Mouse (Mus musculus): ENCODE measurements at regions not wholly inside any gene's neighbourhood (a gene's known extent, or its start where the extent isn't known, plus 50 kb on each side); places are given as distances from the start of the nearest gene placed in this dataset.

DNA sequence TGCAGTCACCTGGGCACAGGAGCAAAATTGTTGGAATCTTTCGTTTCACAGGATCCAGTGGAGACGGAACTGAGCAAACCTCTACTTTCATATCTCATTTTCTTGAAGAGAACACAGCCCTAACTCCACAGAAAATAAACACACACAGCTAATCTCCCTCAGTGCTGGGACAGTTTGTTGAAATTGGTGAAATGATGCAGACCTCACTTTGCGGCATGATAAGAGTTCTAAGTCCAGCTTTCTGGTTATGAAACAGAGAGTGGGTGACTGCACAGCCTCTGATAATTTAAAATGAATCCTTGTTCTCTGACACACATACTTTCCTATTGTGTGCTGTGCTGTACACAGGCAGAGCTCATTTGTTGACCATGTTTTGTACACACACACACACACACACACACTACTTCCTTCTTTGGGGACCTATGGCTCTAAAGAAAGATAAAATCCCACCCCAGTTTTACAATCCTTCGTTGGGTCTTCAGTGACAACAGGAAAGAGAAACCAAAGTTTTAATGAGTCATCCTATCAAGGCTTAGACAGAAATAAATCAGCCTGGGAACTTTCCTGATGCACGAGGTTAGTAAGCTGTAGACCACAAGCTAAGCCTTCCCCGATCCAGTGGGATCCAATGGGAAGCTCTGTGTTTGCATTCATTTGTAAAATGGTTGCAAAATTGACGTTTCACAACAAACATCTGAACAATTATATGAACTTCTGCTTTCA, 125.3 kb upstream of the Tbx20 start:
- Histone ChIP-seq H3K27ac (no peak overlapping the region), H3K4me2 (no peak overlapping the region), H3K36me3 (ENCODE audit: poor library complexity, severe bottlenecking) (no peaks in the 10 kb centered on the region), H3K27me3 (no peaks in the 10 kb centered on the region), H3K4me3 (no peak overlapping the region), H3K4me1 (no peaks in the 10 kb centered on the region), H3K9me3 (replicated peaks) (no peaks in the 10 kb centered on the region), H3K9ac (no peak overlapping the region)
- no peak for ATAC-seq
- 84% methylated on average over 7 of the region's 7 CpGs for WGBS

DNA sequence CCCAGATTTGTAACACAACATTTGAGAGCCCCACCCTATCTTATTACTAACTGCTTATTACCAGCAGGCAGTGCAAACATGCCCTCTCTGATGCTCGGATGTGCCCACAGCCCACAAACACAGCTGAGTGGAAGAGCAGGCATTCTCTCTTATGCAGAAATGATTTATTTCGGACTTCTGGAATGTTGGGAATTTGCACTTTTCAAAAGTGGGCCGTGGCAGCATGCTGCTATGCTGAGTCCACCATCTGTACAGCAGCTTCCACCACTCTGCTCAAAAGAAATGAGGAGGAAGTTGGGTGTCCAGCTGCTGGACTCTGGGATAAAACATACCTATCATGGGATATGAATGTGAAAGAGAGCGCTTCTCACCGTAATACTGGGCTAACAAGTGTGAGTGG, 129.6 kb upstream of the Tbx20 start:
- Histone ChIP-seq H3K36me3 (ENCODE audit: poor library complexity, severe bottlenecking) (no peaks in the 10 kb centered on the region), H3K27me3 (no peaks in the 10 kb centered on the region), H3K27ac (no peak overlapping the region), H3K4me1 (peaks cover under 1% of the 10 kb centered on the region), H3K9me3 (replicated peaks) (no peaks in the 10 kb centered on the region; the same call in 1 of the 2 replicates), H3K4me3 (no peak overlapping the region), H3K9ac (no peak overlapping the region), H3K4me2 (no peak overlapping the region)
- 81% methylated on average over 5 of the region's 5 CpGs for WGBS
- ATAC-seq = no peak

DNA sequence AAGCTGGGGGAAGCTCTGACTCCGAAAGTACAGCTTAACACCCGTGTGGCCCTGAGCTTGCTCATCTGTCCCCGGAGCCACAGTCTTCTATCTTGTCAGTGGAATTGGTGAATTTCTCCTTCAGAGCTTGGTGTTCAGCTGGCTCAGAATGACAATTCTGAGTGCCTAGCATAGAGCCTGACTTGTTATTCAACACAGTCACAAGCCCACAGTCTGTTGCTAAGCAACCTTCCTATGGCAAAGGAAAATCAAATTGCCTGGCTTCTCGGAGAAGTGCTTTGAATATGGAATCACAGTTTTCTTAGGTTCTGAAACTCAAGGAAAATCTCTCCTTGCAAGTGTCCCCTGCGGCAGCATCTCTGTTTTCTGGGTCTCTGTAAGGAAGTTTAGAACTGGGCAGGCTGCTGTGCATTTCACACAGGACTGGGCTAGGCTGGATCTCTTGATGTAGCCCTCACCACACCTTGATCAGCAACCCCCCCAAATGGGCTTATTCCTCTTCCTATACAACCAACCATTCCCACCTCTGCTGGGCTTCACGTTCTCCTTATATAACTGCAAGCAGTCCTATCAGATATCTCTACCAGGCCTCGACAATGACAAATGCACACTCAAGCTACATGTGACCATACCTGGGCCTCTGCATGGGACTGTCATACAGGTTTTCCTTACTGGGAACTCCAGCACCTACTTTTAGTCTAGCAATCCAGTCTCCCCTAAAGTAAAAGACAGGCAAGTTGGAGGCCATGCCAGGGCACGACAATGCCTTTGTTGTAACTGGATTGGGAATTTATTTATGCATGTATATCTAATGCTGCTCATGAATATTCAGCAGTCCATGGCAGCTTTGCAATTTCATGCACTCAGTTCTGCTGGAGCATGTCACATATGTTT, 135.2 kb upstream of the Tbx20 start:
- Histone ChIP-seq H3K36me3 (ENCODE audit: poor library complexity, severe bottlenecking) (no peaks in the 10 kb centered on the region), H3K27me3 (no peaks in the 10 kb centered on the region), H3K4me2 (peak overlapping the region; percentile 22), H3K27ac (no peak overlapping the region), H3K9me3 (replicated peaks) (no peaks in the 10 kb centered on the region; the same call in 1 of the 2 replicates), H3K4me3 (no peak overlapping the region), H3K4me1 (peaks cover 16% of the 10 kb centered on the region), H3K9ac (no peak overlapping the region)
- WGBS = 50% methylated on average over 8 of the region's 8 CpGs
- peak; percentile 77 for ATAC-seq

DNA sequence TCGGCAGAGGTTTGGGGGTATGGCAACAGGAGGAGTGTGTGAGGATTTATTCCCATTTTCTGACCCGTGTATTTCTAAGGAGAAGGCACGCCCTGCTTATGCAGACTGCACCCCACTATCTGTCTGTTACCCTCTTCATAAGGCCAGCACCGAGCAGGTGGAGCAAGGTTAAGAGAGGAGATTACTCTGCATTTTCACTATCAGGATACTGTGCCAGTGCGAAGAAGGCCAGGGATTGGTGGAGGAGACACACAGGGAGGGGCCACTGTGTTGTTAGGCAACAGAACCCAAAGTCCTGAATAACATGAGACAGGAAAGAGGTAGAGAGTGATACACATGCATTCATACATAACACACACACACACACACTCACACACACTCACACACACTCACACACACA, 136.6 kb upstream of the Tbx20 start:
- WGBS = 74% methylated on average over 5 of the region's 5 CpGs
- Histone ChIP-seq H3K9ac (no peak overlapping the region), H3K27ac (no peak overlapping the region), H3K9me3 (replicated peaks) (no peaks in the 10 kb centered on the region; the same call in 1 of the 2 replicates), H3K36me3 (ENCODE audit: poor library complexity, severe bottlenecking) (no peaks in the 10 kb centered on the region), H3K4me1 (peaks cover 16% of the 10 kb centered on the region), H3K27me3 (no peaks in the 10 kb centered on the region), H3K4me3 (no peak overlapping the region), H3K4me2 (no peak overlapping the region)
- ATAC-seq = no peak

DNA sequence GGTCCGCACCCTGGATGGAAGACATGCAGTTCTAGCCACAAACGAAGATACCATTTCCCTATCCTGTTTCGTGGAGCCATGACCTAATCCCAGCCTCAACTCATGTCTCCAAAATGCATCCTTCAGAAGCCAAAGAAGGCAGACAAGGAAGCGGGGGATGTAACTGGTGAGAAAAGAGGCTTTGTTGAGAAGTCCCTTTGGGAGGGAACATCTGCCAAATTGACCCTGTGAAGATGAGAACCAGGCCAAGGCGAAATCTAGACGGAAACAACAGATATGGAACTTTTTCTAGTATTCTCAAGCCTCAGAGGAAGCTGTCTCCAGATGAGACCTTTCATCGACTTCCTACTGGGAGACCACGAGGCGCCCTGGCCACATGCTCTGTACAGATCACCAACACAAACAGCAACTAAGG, 145.9 kb upstream of the Tbx20 start:
- H3K27me3 ChIP-seq = no peaks in the 10 kb centered on the region
- peaks cover 7% of the 10 kb centered on the region; the same call in 1 of the 2 replicates for H3K4me1 ChIP-seq
- no peak overlapping the region for H3K4me3 ChIP-seq
- ATAC-seq = no peak
- no peak overlapping the region for H3K4me2 ChIP-seq
- H3K9ac ChIP-seq = no peak overlapping the region
- H3K36me3 ChIP-seq (ENCODE audit: poor library complexity, severe bottlenecking) = no peaks in the 10 kb centered on the region
- whole genome bisulfite sequencing = 90% methylated on average over 9 of the region's 9 CpGs
- H3K9me3 ChIP-seq (replicated peaks) = no peaks in the 10 kb centered on the region
- no peak overlapping the region for H3K27ac ChIP-seq

DNA sequence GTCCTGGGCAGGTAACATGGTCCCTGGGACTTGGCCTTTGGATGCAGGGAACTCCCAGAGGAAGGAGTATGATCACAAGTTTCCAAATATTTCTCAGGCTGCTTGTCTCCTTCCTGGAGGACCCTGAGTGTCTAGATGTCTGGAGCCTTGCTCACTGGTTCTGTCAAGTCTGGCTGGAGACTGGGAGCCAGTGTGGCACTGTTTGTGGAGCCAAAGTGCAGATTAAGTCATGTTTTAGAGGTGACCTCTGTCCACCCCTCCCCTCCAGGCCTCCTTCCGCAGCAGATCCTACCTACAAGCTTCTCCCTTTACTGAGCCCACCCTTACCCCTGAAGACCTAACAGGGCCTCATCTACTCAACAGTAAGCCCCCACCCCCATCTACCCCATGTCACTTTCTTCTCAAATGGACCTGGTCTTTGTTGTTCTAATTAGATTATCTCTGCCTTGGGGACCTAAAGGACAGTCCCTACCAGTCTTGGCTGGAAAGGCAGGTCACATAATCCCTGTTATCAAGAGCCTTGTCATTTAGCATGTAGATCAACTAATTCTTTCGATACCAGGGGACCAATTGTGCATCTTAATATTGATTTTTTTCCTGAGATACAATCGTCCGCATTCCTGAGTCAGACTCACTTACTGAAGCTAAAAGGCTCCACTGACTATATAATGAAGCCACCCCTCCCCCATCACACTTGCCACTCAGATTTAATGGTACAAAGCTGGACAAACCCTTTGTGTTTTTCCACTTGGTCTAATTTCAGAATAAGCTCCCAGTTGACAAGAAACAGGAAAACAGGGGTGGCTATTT, 148.2 kb upstream of the Tbx20 start:
- WGBS = 45% methylated on average over 4 of the region's 4 CpGs
- no peak for ATAC-seq

DNA sequence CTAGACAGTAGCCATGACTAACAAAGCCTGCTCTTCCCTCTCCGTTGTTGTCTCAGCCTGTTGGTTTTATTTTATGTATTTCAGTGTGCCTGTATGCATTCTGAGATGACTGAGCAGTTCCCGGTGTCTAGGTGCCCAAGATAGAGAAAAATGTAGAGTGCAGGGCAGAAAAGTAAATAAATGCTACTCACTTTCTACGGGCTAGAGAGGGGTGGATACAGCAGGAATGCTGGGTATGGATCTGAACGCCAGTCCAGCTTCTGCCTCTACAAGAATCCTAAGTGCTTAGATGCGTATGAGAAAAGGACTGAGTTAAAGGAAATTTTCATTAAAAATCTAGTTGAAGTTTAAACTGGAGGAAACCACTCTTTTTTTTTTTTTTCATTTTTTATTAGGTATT, 149.4 kb upstream of the Tbx20 start:
- no peak for ATAC-seq
- H3K9me3 ChIP-seq (replicated peaks) = no peaks in the 10 kb centered on the region
- 92% methylated on average over 5 of the region's 5 CpGs for WGBS
- H3K4me2 ChIP-seq = no peak overlapping the region
- H3K27me3 ChIP-seq = no peaks in the 10 kb centered on the region
- no peak overlapping the region for H3K4me3 ChIP-seq
- H3K4me1 ChIP-seq = peaks cover 7% of the 10 kb centered on the region; the same call in 1 of the 2 replicates
- no peak overlapping the region for H3K27ac ChIP-seq
- no peak overlapping the region for H3K9ac ChIP-seq
- no peaks in the 10 kb centered on the region for H3K36me3 ChIP-seq (ENCODE audit: poor library complexity, severe bottlenecking)

More for the DNA sequence above, 148.2 kb upstream of the Tbx20 start:
- Histone ChIP-seq H3K36me3 (ENCODE audit: poor library complexity, severe bottlenecking) (no peaks in the 10 kb centered on the region), H3K4me1 (peaks cover 7% of the 10 kb centered on the region; the same call in 1 of the 2 replicates), H3K9ac (no peak overlapping the region), H3K9me3 (replicated peaks) (no peaks in the 10 kb centered on the region), H3K27ac (no peak overlapping the region), H3K4me2 (no peak overlapping the region), H3K4me3 (no peak overlapping the region), H3K27me3 (no peaks in the 10 kb centered on the region)

DNA sequence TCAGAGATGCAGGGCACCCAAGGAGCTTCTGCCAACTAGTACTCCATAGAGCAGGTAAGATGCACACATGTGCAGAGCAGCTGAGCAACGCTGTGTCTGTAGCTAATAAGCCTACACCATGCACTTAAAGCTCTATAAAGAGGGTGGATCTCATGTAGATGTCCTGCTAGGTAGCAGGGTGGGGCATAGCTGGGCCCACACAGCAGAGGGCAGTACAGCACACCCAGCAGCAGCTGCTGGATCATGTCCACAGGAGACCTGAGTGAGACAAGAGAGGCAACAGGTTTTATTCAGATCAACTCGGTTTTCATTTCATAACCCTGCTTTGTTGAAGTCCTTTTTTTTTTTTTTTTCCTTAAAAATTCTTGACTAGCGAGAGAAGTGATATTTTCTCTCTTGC, 151.5 kb upstream of the Gm10181 start:
- no peaks in the 10 kb centered on the region for H3K36me3 ChIP-seq (ENCODE audit: poor library complexity, severe bottlenecking)
- H3K4me2 ChIP-seq = no peak overlapping the region
- H3K27ac ChIP-seq = no peak overlapping the region
- no peak overlapping the region for H3K9ac ChIP-seq
- H3K4me1 ChIP-seq = no peaks in the 10 kb centered on the region
- ATAC-seq = no peak
- H3K27me3 ChIP-seq = no peaks in the 10 kb centered on the region
- H3K9me3 ChIP-seq (replicated peaks) = 0 out of 2 replicates have a peak, but pooled peaks cover 6% of the 10 kb centered on the region
- no peak overlapping the region for H3K4me3 ChIP-seq
- 61% methylated on average over 3 of the region's 3 CpGs for WGBS

DNA sequence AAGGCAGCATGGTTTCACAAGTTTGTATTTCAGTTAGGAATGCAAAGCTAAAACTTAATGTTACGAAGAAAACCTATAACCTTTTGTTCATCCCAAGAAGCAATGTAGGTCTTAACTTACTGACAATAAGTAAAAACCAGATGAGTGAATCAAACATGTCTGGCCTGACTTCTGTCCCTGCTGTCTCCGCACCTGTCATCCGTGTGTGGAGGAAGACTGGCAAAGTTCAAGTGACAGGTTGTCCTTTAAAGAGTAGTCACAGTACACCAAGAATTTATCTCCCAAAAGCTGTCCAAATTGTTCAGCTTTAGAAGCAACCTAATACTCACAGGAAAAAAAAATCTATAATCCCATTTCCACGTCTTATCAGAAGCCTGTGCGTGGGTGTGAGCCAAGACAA, 146.3 kb upstream of the Gm10181 start:
- H3K36me3 ChIP-seq (ENCODE audit: poor library complexity, severe bottlenecking) = no peaks in the 10 kb centered on the region
- 90% methylated on average over 5 of the region's 5 CpGs for WGBS
- no peaks in the 10 kb centered on the region for H3K9me3 ChIP-seq (replicated peaks)
- H3K27me3 ChIP-seq = no peaks in the 10 kb centered on the region
- ATAC-seq = no peak
- no peak overlapping the region for H3K4me3 ChIP-seq
- no peak overlapping the region for H3K9ac ChIP-seq
- no peaks in the 10 kb centered on the region for H3K4me1 ChIP-seq
- H3K4me2 ChIP-seq = no peak overlapping the region
- H3K27ac ChIP-seq = no peak overlapping the region

DNA sequence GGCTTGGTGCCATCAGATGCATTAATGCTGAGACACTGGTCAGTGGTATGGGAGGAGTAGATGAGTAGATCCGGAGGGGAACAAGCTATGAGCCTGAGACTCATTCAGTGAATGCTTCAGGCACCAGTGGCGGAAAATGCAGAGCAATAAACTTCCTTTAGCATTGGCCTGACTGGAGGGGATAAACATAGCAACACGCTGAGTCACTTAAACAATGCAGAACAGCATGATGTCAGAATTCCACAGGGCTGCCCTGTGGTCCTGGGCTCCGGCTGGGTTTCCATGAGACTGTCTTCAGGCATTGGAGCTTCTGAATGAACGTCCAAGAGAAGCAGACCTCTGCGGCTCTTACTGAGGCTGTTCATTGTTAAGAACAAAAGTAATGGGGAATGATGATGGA, 145.4 kb upstream of the Gm10181 start:
- H3K9ac ChIP-seq = no peak overlapping the region
- H3K4me3 ChIP-seq = no peak overlapping the region
- H3K36me3 ChIP-seq (ENCODE audit: poor library complexity, severe bottlenecking) = no peaks in the 10 kb centered on the region
- H3K9me3 ChIP-seq (replicated peaks) = no peaks in the 10 kb centered on the region
- H3K27me3 ChIP-seq = no peaks in the 10 kb centered on the region
- 8% methylated on average over 6 of the region's 6 CpGs for WGBS
- no peak overlapping the region for H3K27ac ChIP-seq
- no peak for ATAC-seq
- H3K4me1 ChIP-seq = no peaks in the 10 kb centered on the region
- no peak overlapping the region for H3K4me2 ChIP-seq

DNA sequence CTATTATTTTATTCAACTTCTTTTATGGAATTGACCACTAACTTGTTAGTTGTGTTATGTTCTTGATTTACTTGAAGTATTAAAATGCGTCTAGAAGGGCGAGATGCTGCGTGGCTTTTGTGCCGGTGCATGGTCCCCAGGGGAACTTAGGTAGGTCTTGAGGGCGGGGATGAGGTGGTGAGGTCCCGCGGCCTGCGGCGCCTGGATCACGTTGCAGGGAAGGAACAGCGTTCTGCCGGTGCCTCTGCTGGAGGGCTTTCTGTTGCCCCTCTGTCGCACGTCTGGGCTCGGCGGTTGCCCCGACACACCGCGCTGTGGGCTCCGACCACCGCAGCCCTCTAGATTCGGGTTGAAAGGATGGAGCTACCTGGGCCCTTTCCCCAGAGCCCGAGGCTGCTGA, 136.7 kb upstream of the Gm10181 start:
- Histone ChIP-seq H3K9me3 (replicated peaks) (no peaks in the 10 kb centered on the region), H3K4me1 (peaks cover 6% of the 10 kb centered on the region; the same call in 1 of the 2 replicates), H3K4me3 (no peak overlapping the region), H3K27me3 (no peaks in the 10 kb centered on the region), H3K9ac (no peak overlapping the region), H3K4me2 (no peak overlapping the region), H3K36me3 (ENCODE audit: poor library complexity, severe bottlenecking) (no peaks in the 10 kb centered on the region), H3K27ac (no peak overlapping the region)
- 41% methylated on average over 23 of the region's 23 CpGs for WGBS
- ATAC-seq = no peak

DNA sequence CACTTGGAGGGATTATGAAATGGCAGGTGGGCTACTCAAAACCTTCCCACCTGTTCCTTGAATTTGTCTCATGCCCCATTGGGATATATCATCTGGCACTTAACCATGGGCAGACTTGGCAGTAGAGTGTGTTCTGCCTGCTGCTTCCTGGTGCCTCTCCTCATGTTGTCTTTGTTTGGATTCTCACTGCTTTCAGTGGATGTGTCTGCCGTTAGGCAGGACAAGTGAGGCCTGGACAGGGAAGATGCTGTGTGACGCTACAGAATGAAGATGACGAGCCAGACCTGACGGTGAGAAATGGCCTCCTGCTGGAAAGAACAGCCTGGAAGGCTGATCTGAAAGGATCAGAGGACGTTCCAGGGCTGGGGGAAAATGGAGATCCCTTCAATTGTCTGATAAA, 133.6 kb upstream of the Gm10181 start:
- no peak overlapping the region for H3K9ac ChIP-seq
- no peak for ATAC-seq
- no peak overlapping the region for H3K4me2 ChIP-seq
- no peaks in the 10 kb centered on the region for H3K36me3 ChIP-seq (ENCODE audit: poor library complexity, severe bottlenecking)
- H3K9me3 ChIP-seq (replicated peaks) = no peaks in the 10 kb centered on the region
- no peak overlapping the region for H3K4me3 ChIP-seq
- H3K4me1 ChIP-seq = peaks cover 6% of the 10 kb centered on the region; the same call in 1 of the 2 replicates
- H3K27ac ChIP-seq = no peak overlapping the region
- no peaks in the 10 kb centered on the region for H3K27me3 ChIP-seq
- 59% methylated on average over 5 of the region's 5 CpGs for WGBS

Data from forebrain, embryonic 13.5 days (tissue).